Mouse (Mus musculus) MEL (cell line): ENCODE results near the gene Dhrs11.

ENCODE experiments used
- CTCF ChIP-seq, 3 experiments: IDR thresholded peaks in 2 of 3; conservative IDR thresholded peaks in 1 of 3; 2 replicates each; pipeline ENCODE4 v1.5.1; 2011 to 2012; ENCODE audit warnings: low read length in 3 of 3, low read depth in 2 of 3, mild to moderate bottlenecking in 2 of 3, improper control_type of control experiment in 1 of 3, inconsistent platforms in 1 of 3, mixed read lengths in 1 of 3, moderate library complexity in 1 of 3; ENCODE audit not compliant: control insufficient read depth in 1 of 3, insufficient read depth in 1 of 3, poor library complexity in 1 of 3, severe bottlenecking in 1 of 3
- HCFC1 ChIP-seq: IDR thresholded peaks from 2 replicates; pipeline ENCODE4 v1.6.1; 2012; ENCODE audit warnings: low read depth, mild to moderate bottlenecking, inconsistent platforms, low read length, improper control_type of control experiment, moderate library complexity

DNA sequence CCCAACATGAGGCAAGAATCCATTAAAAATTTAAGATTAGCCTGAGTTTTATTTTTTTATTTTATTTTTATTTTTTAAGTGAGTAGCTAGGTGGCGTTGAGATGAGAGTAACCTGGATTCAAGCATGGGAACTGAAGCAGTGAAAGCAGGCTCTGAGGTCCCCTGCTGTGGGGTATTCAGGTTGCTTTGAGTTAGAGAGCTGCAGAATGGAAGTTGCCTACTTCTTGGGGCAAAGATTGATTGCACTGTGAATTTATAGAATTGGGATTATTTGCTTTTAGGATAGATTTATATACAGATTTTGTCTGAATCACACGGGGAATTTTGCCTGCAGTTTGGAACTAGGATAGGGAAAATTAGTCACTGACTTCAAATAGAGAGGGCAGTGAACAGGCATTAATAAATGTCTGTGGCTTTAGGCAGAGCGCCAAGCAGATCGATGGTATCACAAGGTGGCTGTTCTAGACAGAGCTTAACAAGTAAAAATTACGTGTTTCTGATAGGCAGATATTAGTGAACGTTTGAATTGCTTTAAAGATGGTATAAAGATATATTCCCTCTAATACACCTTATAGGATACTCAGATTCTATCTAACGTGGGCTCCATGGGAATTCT is 18.8 kb upstream of the Dhrs11 start:
- TF ChIP-seq CTCF (IDR thresholded peaks at IDR 0.05 in 2 of 3, conservative IDR thresholded peaks at IDR 0.05 in 1 of 3; ENCODE audit: control insufficient read depth in 1 of 3, insufficient read depth in 1 of 3, low read depth in 2 of 3, low read length in 3 of 3, poor library complexity in 1 of 3, severe bottlenecking in 1 of 3) (no peak), HCFC1 (no peak)
